Mouse (Mus musculus) cerebellum, adult 2 months (tissue): Measurements from ENCODE around the gene Plppr5.

ENCODE experiments used
- CTCF ChIP-seq: fragments of 200-500 bp; IDR thresholded peaks from 2 replicates; pipeline ENCODE4 v1.5.1; 2011; ENCODE audit warnings: low read depth, mild to moderate bottlenecking, control low read depth, low read length, moderate library complexity, borderline replicate concordance; ENCODE audit not compliant: insufficient read depth
- POLR2A ChIP-seq: fragments of 200-500 bp; IDR thresholded peaks from 2 replicates; pipeline ENCODE4 v1.6.1; 2011; ENCODE audit warnings: low read length, control low read depth, borderline replicate concordance; ENCODE audit not compliant: insufficient read depth

DNA sequence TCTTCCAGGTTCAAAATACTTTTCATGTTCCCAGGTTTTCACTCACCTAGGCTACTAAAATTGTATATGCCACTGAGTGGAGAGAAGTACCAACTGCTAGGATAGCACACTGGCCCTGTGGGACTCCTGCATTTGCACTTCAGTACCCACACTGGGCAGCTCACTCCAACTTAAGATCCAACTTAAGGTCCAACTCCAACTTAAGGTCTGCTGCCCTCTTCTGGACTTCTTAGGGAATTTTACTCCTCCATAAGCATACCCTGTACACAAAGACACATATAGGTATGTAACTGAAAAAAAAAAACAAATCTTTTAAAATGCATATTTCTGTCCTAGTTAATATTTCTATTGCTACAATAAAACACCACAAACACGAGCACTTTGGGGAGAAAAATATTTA lies 153.5 kb downstream of the Plppr5 start:
- no peak for TF ChIP-seq POLR2A
- no peak for TF ChIP-seq CTCF
